Comparison of ENCODE assay signal across 8 mouse cellular contexts in genomic region chr6:12125031-12125803, GRCm38 (mm10).
A peak's percentile ranks its signal among the peaks of the same experiment; 100 is the strongest.
DNase-seq lines count a peak whose midpoint lies in the region; ATAC-seq and TF ChIP-seq lines count a peak whose summit lies in the region.

No protein-coding gene starts in this region.

- no peaks in the 10 kb centered on the region for H3K9me3 ChIP-seq in G1E (replicated peaks)
- H3K9me3 ChIP-seq in hindbrain, embryonic 13.5 days: no peaks in the 10 kb centered on the region

- no peak for DNase-seq in G1E (ENCODE audit: low spot score)
- peak; percentile 45 for DNase-seq in brain, embryonic 18.5 days (ENCODE audit: low read depth, low spot score)
- peak; percentile 15 for DNase-seq in fibroblast of lung, adult 2 months (ENCODE audit: low read depth)
- peak; percentile 50 to 79 for DNase-seq in layer of hippocampus, postnatal 14 days (ENCODE audit: low spot score in 2 of 2)
- DNase-seq in lung, postnatal 14 days: peak; percentile 59
- DNase-seq in retina, embryonic 14.5 days (ENCODE audit: low spot score): peak; percentile 76
- peak; percentile 45 to 51 for DNase-seq in thymus, postnatal 36 days

- no peak for TF ChIP-seq CTCF in G1E (IDR thresholded peaks at IDR 0.05; ENCODE audit: low read depth, low read length)

- ATAC-seq in G1E (ENCODE audit: extremely low read depth, insufficient number of reproducible peaks, low FRiP score, poor library complexity, severe bottlenecking): peak; percentile 60; the same call in 1 of the 2 replicates
- ATAC-seq in hindbrain, embryonic 13.5 days (ENCODE audit: low FRiP score): peak; percentile 85

- no peak overlapping the region for H3K4me3 ChIP-seq in G1E (ENCODE audit: low read depth, low read length)
- H3K4me3 ChIP-seq in hindbrain, embryonic 13.5 days: no peak overlapping the region

- H3K4me1 ChIP-seq in G1E (ENCODE audit: insufficient read depth, low read depth, low read length): 0 out of 2 replicates have a peak, but pooled peaks cover 7% of the 10 kb centered on the region
- no peaks in the 10 kb centered on the region for H3K4me1 ChIP-seq in hindbrain, embryonic 13.5 days (replicated peaks)

- WGBS in hindbrain, embryonic 13.5 days: 31% methylated on average over 17 of the region's 17 CpGs

- 0 out of 2 replicates have a peak overlapping the region, but pooled peaks have one; percentile 11 for H3K4me2 ChIP-seq in hindbrain, embryonic 13.5 days

- H3K36me3 ChIP-seq in G1E (replicated peaks): no peaks in the 10 kb centered on the region
- H3K36me3 ChIP-seq in hindbrain, embryonic 13.5 days: no peaks in the 10 kb centered on the region

- peak overlapping the region; percentile 56; the same call in 1 of the 2 replicates for H3K27ac ChIP-seq in hindbrain, embryonic 13.5 days

- no peak overlapping the region for H3K9ac ChIP-seq in hindbrain, embryonic 13.5 days

- H3K27me3 ChIP-seq in G1E (ENCODE audit: insufficient read depth, low read length): peaks cover 12% of the 10 kb centered on the region
- H3K27me3 ChIP-seq in hindbrain, embryonic 13.5 days: no peaks in the 10 kb centered on the region
